Mouse (Mus musculus) frontal cortex, adult 2 months (tissue): ENCODE data around the gene Nmral1. TPM values are rescaled to one million over a fixed set of nuclear protein-coding genes. Genes with fewer than 3 reads are reported as not detected.

Source experiments
- DNase-seq, 2 experiments: peaks; one replicate each; pipeline ENCODE4 v3.0.0; 2022; ENCODE audit warnings: low spot score in 1 of 2; ENCODE audit errors: extremely low spot score in 1 of 2
- polyA plus RNA-seq: library from polyadenylated mRNA; depleted of rRNA; stranded (reverse); fragments of >200 nt; gene quantifications from 2 replicates; pipeline ENCODE4 v1.2.3, GENCODE M21; 2012; rRNA removed

Gene Nmral1
- polyA plus RNA-seq, 1 experiment = 22.1 TPM

GRCm38 (mm10) chr16:4665726-4666125 lies 53.4 kb downstream of the Nmral1 start:
- no peak for DNase-seq

GRCm38 (mm10) chr16:4663806-4664205 lies 55.4 kb downstream of the Nmral1 start:
- no peak for DNase-seq

- no peak for DNase-seq
Observed at GRCm38 (mm10) chr16:4661605-4662004, 57.6 kb downstream of the Nmral1 start.

Other genes with a start within 250 kb of the Nmral1 start
- gene Srl, start 177.5 kb downstream of the Nmral1 start, polyA plus RNA-seq = 7.7 and 8.1 TPM in 2 replicates
- 6.9 and 7.2 TPM in 2 replicates for gene Tfap4, start 159.5 kb downstream of the Nmral1 start, polyA plus RNA-seq
- 17.9 and 19.1 TPM in 2 replicates for gene Glis2, start 124.6 kb downstream of the Nmral1 start, polyA plus RNA-seq
- gene Pam16, start 94.4 kb downstream of the Nmral1 start, polyA plus RNA-seq = 95.5 and 119 TPM in 2 replicates
- 5.9 and 6.9 TPM in 2 replicates for gene Vasn, start 79.4 kb downstream of the Nmral1 start, polyA plus RNA-seq
- gene Dnaja3, start 79.4 kb downstream of the Nmral1 start, polyA plus RNA-seq = 51.2 and 51.9 TPM in 2 replicates
- 100 and 112 TPM in 2 replicates for gene Coro7, start 39.6 kb downstream of the Nmral1 start, polyA plus RNA-seq
- 95.8 and 101 TPM in 2 replicates for gene Hmox2, start 7.0 kb upstream of the Nmral1 start, polyA plus RNA-seq
- 187 TPM in 2 replicates for gene Cdip1, start 70.9 kb upstream of the Nmral1 start, polyA plus RNA-seq
- gene 4930562C15Rik, start 116.1 kb upstream of the Nmral1 start, polyA plus RNA-seq = 0.08 TPM in 1 of 2 replicates, not detected in the other
- gene Ubald1, start 161.0 kb upstream of the Nmral1 start, polyA plus RNA-seq = 51.3 and 66.1 TPM in 2 replicates
- 216 and 221 TPM in 2 replicates for gene Mgrn1, start 166.9 kb upstream of the Nmral1 start, polyA plus RNA-seq
- 84.5 and 94.6 TPM in 2 replicates for gene Nudt16l1, start 219.4 kb upstream of the Nmral1 start, polyA plus RNA-seq
- gene Anks3, start 244.8 kb upstream of the Nmral1 start, polyA plus RNA-seq = 102 and 107 TPM in 2 replicates